Mouse (Mus musculus): ENCODE results near the gene Mbtps1.

Gene Mbtps1

GRCm38 (mm10) chr8:119558603-119559401 lies at the start of gene Mbtps1:
Gene Mbtps1, minus strand, starts transcription at chr8:119558735.
- DNase-seq (ENCODE audit: low spot score), result peak; percentile 93

- no peak for DNase-seq (ENCODE audit: low spot score)
Measured at GRCm38 (mm10) chr8:119606224-119606623, 47.7 kb upstream of the Mbtps1 start.

DNA sequence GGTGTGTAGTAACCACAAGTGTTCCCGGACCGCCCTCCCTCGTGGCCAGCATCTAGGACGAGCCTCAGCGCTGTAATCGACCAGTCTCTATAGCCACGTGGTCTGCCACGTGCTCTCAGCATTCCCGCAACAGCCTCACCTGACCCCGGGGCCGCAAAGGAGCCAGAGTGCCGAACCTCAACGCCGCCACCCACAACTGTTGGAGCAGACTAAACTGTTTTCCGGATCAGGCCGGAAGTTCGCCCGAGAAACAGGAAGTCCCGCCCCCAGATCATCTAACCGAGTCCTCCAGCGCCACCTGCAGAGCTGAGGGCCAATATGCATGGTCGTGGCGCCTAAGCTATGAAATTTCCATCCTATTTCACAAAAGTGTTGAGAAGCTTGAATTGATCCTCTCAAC lies 46.5 kb upstream of the Mbtps1 start, which contains the start of gene Taf1c:
Gene Taf1c (minus strand): TSS at position 227 of the 400 bp plus-strand sequence.
- DNase-seq (ENCODE audit: low spot score), result peak; percentile 91

- DNase-seq (ENCODE audit: low spot score), result peak; percentile 43
Measured at GRCm38 (mm10) chr8:119604398-119604803, 45.9 kb upstream of the Mbtps1 start.

- DNase-seq (ENCODE audit: low spot score), result no peak
Measured at GRCm38 (mm10) chr8:119603771-119604170, 45.2 kb upstream of the Mbtps1 start.

GRCm38 (mm10) chr8:119591456-119591855 lies 32.9 kb upstream of the Mbtps1 start:
- no peak for DNase-seq (ENCODE audit: low spot score)

GRCm38 (mm10) chr8:119590348-119590747 lies 31.8 kb upstream of the Mbtps1 start:
- no peak for DNase-seq (ENCODE audit: low spot score)

GRCm38 (mm10) chr8:119588844-119589243 lies 30.3 kb upstream of the Mbtps1 start:
- DNase-seq (ENCODE audit: low spot score), result no peak

DNA sequence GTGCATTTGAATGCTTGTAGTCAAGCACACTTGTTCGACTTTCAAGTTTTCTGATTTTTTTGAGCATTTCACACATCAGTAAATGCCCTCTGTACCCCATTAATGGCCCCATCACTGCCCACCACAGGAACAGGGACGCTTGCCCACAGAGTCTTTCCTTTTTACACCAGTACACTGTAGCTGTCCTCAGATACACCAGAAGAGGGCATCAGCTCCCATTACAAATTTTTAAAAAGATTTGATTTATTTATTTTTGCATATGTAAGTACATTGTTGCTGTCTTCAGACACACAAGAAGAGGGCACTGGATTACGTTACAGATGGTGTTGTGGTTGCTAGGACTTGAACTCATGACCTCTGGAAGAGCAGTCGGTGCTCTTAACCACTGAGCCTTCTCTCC lies 29.8 kb upstream of the Mbtps1 start:
- DNase-seq (ENCODE audit: low spot score), result no peak

DNA sequence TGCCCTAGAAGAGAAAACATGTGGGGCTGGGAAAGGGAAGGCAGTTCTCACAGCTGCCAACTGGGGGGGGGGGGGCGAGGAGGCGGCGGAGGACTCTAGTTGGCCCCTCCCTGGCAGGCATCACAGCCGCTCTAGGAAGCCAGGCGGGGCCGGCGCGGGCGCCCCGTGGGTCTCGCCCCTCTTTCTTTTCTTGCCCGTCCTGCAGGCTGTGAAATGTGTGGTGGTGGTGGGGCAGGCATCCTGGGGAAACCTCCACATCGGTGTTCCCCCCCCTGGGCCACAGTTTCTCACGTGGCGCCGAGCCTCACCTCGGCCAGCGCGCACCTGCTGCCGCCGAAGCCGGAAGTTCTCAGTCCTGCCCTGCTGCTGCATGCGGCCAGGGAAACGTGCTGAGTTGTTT lies 27.4 kb upstream of the Mbtps1 start:
- no peak for DNase-seq (ENCODE audit: low spot score)

DNA sequence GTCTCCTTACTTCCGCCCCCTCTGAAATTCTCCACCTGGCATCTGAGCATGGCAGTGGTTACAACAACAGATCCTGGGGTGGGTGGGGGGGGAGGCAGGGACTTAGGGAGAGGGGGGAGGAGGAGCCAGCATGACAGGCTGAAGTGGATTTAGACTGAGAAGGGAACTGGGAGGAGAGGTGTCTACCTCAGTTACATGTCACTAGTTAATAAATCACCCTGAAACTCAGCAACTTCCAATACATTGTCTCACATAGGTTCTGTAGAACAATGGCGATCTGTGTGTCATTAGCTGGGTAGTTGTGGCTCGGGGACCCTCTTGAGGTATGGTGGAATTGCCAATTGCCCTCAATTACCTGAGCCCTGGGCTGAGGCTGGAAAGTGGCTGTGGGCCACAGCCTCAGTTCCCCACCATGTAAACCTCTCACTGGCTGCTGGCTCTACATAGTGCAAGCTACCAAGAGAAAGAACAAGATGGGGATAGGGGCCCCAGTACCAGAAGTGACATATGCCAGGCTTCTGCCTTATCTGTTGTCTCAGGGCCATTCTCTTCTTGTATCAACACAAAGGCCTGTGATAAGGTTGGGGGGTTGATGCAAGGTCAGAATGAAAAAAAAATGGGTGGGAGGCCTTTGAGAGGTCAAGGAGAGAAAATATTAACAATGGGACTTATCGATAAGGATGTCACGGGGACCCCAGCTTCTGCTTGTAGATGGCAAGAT lies 22.1 kb upstream of the Mbtps1 start:
- no peak for DNase-seq (ENCODE audit: low spot score)

DNA sequence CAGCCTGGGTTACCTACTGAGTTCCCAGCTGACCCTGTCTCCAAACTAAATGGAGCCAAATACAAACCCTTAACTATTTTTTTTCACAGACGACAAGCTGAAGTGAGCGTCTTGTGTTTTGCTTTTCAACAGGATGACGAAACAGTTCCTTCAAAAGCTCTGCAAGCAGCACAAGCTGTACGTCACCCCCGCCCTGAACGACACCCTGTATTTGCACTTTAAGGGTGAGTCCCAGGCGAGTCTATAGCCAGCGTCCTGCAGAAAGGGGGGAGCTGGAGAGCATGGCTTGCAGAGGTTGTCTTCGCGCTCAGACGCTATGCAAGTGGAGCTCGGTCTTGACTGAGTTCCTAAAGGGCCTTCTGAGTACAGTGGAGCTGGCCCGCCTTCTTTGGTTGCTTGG lies 20.6 kb upstream of the Mbtps1 start:
- DNase-seq (ENCODE audit: low spot score), result no peak

DNA sequence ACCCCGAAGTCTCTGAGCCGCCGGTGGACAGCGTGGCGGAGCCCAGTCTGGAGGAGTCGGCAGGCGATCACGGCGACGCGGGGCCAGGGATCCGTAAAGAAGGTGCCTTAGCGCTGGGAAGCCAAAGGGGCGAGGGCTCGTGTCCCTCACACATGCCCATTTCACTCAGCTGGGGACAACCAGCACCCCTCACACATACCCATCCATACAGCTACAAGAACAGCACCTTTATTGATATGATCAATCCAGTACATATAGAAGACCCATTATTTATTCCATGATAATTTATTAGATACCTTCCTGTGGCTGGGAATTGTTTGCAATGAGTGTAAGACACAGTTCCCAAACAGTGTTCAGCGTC lies 16.8 kb upstream of the Mbtps1 start:
- no peak for DNase-seq (ENCODE audit: low spot score)

GRCm38 (mm10) chr8:119574437-119575365 lies 16.2 kb upstream of the Mbtps1 start, which contains the start of the genes Hsdl1 and Dnaaf1:
Gene Hsdl1, minus strand, starts transcription at chr8:119575183.
Gene Dnaaf1, plus strand, starts transcription at chr8:119575235.
- DNase-seq (ENCODE audit: low spot score), result peak; percentile 88

- no peak for DNase-seq (ENCODE audit: low spot score)
Measured at GRCm38 (mm10) chr8:119572411-119572810, 13.9 kb upstream of the Mbtps1 start.

DNA sequence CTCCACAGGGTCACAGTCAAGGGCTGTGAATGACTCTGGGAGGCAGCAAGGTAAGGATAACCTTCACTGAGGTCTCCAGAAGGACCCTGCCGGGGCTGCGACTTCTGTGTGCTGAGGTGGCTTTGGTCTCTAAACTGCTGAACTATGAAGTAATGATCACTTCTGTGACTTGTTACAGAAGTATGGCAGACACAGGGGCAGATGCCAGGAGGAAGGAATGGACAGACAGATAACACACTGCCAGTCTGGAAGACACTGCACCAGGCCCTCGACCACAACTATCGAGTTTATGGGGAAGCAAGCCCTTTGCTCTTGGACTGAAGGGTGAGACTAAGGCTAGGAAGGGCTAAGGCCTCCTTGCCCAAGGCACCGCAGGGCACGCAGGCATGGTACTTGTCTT lies 12.6 kb upstream of the Mbtps1 start:
- no peak for DNase-seq (ENCODE audit: low spot score)

- DNase-seq (ENCODE audit: low spot score), result no peak
Measured at GRCm38 (mm10) chr8:119569881-119570280, 11.3 kb upstream of the Mbtps1 start.

- DNase-seq (ENCODE audit: low spot score), result no peak
Measured at GRCm38 (mm10) chr8:119568951-119569350, 10.4 kb upstream of the Mbtps1 start.

DNA sequence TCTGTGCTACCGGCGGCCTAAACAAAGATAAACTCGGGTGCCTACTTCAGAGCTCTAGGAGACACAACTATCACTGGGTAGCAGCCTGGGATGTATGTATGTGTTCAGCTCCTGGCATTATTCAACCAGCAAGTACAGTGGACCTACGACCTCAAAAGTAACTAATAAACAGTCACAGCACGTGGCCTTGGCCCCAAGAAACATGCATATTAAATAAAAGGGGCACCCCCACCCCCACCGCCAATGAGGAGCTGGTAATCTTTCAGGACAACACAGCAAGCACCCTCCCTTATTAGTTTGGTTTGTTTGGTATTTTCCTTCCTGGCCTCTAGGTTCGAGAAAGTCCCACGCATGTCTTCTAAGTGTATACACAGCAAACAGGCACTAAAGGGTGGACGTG lies 9.7 kb upstream of the Mbtps1 start:
- DNase-seq (ENCODE audit: low spot score), result no peak

- DNase-seq (ENCODE audit: low spot score), result no peak
Measured at GRCm38 (mm10) chr8:119566367-119566766, 7.8 kb upstream of the Mbtps1 start.

GRCm38 (mm10) chr8:119563849-119564251 lies 5.3 kb upstream of the Mbtps1 start:
- DNase-seq (ENCODE audit: low spot score), result no peak

GRCm38 (mm10) chr8:119559402-119559720 lies 826 bp upstream of the Mbtps1 start:
- DNase-seq (ENCODE audit: low spot score), result no peak
